Mouse (Mus musculus): Measurements from ENCODE around the gene Ppp1r14c.

- TF ChIP-seq CTCF (conservative IDR thresholded peaks at IDR 0.05 in 1 of 2, IDR thresholded peaks at IDR 0.05 in 1 of 2; ENCODE audit: low read depth in 2 of 2, low read length in 2 of 2) (no peak), POLR2A (IDR thresholded peaks at IDR 0.05; ENCODE audit: low read depth, low read length) (no peak), ZNF384 (IDR thresholded peaks at IDR 0.05; ENCODE audit: low read depth, low read length) (no peak), ETS1 (conservative IDR thresholded peaks at IDR 0.05; ENCODE audit: low read depth, low read length) (no peak), MXI1 (IDR thresholded peaks at IDR 0.05; ENCODE audit: low read depth, low read length) (no peak), NELFE (IDR thresholded peaks at IDR 0.05; ENCODE audit: low read depth, low read length) (no peak), USF1 (IDR thresholded peaks at IDR 0.05; ENCODE audit: low read depth, low read length) (no peak)
Observed at GRCm38 (mm10) chr10:3383176-3383575, 17.3 kb downstream of the Ppp1r14c start.
